Mouse (Mus musculus) gonadal fat pad, adult 2 months (tissue): ENCODE results near the gene Cdc34b. TPM values are rescaled to one million over a fixed set of nuclear protein-coding genes. Genes with fewer than 3 reads are reported as not detected.
"Not testable (repeated sequence)": the region's sequence is repeated elsewhere in the genome, so short reads cannot be mapped to it uniquely, and the experiment has no call there.

Experiments
- DNase-seq: peaks from one replicate; pipeline ENCODE4 v3.0.0-alpha.2; 2012; ENCODE audit warnings: low read depth
- polyA plus RNA-seq: library from polyadenylated mRNA; depleted of rRNA; stranded (reverse); fragments of >200 nt; gene quantifications from 2 replicates; pipeline ENCODE4 v1.2.3, GENCODE M21; 2012; rRNA removed

Gene Cdc34b
- polyA plus RNA-seq = 0.13 and 0.19 TPM in 2 replicates

GRCm38 (mm10) chr11:94741732-94742272 lies at the start of gene Cdc34b:
Gene Cdc34b (plus strand): TSS chr11:94741782.
- no peak for DNase-seq

- not testable (repeated sequence) for DNase-seq
Measured at GRCm38 (mm10) chr11:94692502-94692901, 49.1 kb upstream of the Cdc34b start.

GRCm38 (mm10) chr11:94695508-94695907 lies 46.1 kb upstream of the Cdc34b start:
- DNase-seq = no peak

- no peak for DNase-seq
Measured at GRCm38 (mm10) chr11:94697140-94697539, 44.4 kb upstream of the Cdc34b start.

- DNase-seq = no peak
Measured at GRCm38 (mm10) chr11:94697703-94698464, 43.7 kb upstream of the Cdc34b start.

GRCm38 (mm10) chr11:94699399-94699798 lies 42.2 kb upstream of the Cdc34b start:
- no peak for DNase-seq

- no peak for DNase-seq
Measured at GRCm38 (mm10) chr11:94701401-94702215, 40.0 kb upstream of the Cdc34b start.

GRCm38 (mm10) chr11:94702216-94702610 lies 39.4 kb upstream of the Cdc34b start:
- DNase-seq = no peak

GRCm38 (mm10) chr11:94704020-94704419 lies 37.6 kb upstream of the Cdc34b start:
- no peak for DNase-seq

- DNase-seq = no peak
Measured at GRCm38 (mm10) chr11:94704472-94704871, 37.1 kb upstream of the Cdc34b start, which contains the start of gene Gm11541. Gene Gm11541 (minus strand): TSS chr11:94704499.

- DNase-seq = no peak
Measured at GRCm38 (mm10) chr11:94713246-94713860, 28.2 kb upstream of the Cdc34b start.

GRCm38 (mm10) chr11:94715622-94716021 lies 26.0 kb upstream of the Cdc34b start:
- DNase-seq = no peak

- DNase-seq = no peak
Measured at GRCm38 (mm10) chr11:94716754-94717153, 24.8 kb upstream of the Cdc34b start.

GRCm38 (mm10) chr11:94717239-94717638 lies 24.3 kb upstream of the Cdc34b start:
- no peak for DNase-seq

- DNase-seq = peak; percentile 46
Measured at GRCm38 (mm10) chr11:94718113-94718909, 23.3 kb upstream of the Cdc34b start.

GRCm38 (mm10) chr11:94719216-94719615 lies 22.4 kb upstream of the Cdc34b start:
- no peak for DNase-seq

- no peak for DNase-seq
Measured at GRCm38 (mm10) chr11:94727306-94727705, 14.3 kb upstream of the Cdc34b start.

- DNase-seq = no peak
Measured at GRCm38 (mm10) chr11:94728545-94728944, 13.0 kb upstream of the Cdc34b start.

- DNase-seq = no peak
Measured at GRCm38 (mm10) chr11:94729565-94729964, 12.0 kb upstream of the Cdc34b start.

GRCm38 (mm10) chr11:94730261-94730660 lies 11.3 kb upstream of the Cdc34b start:
- no peak for DNase-seq

- DNase-seq = no peak
Measured at GRCm38 (mm10) chr11:94731229-94731628, 10.4 kb upstream of the Cdc34b start.
